Mouse (Mus musculus) frontal cortex, postnatal 14 days (tissue): Measurements from ENCODE around the gene Plppr1.

Experiments
- DNase-seq, 2 experiments: peaks; one replicate each; pipeline ENCODE4 v3.0.0; 2022; ENCODE audit warnings: low spot score in 2 of 2

Gene Plppr1

GRCm38 (mm10) chr4:49118842-49119241 lies 59.8 kb downstream of the Plppr1 start:
- DNase-seq, result no peak

GRCm38 (mm10) chr4:49144798-49145197 lies 85.7 kb downstream of the Plppr1 start:
- no peak for DNase-seq

DNA sequence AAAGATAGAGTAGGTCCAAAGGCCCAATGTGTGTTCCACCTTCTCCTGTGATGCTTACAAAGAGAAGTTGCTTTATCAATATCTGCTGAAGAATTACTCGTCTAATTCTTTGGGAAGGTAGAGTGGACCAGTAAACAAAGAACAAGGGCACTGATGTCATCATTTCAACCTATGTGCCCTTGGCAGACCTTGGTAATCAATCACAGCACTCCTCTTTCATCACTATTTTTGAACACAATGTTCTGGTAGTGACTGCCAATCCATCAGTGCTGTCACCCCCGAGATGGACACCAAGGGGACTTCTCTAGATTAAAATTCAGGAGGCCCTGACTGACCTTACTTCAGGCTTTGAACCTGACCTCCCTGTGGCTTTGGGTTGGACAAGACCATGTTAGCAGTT lies 89.7 kb downstream of the Plppr1 start:
- DNase-seq, result no peak

- DNase-seq, result no peak
These were observed 90.2 kb downstream of the Plppr1 start for GRCm38 (mm10) chr4:49149251-49149650.

- peak; percentile 17 to 44 for DNase-seq
These were observed 94.8 kb downstream of the Plppr1 start for GRCm38 (mm10) chr4:49153849-49154248.

GRCm38 (mm10) chr4:49156781-49157180 lies 97.7 kb downstream of the Plppr1 start:
- DNase-seq, result no peak

- no peak for DNase-seq
These were observed 104.2 kb downstream of the Plppr1 start for GRCm38 (mm10) chr4:49163285-49163684.

DNA sequence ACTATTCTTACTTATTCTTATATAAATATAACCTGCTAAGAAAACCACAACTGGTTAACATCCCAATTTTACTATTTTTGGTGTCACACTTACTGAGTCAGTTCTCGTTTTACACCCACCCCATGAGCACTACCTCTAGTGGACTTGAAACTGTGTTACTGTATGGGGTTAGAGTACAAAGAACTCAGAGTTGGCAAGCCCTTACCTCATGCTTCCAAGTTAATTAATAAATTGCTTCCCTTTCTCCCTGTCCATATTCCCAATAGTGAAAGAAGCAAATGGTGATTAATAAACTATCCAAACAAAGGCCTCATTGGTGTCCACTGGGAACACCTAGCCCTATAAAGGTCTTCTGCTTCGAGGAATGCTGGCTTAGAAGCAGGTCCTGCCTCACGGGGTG lies 107.3 kb downstream of the Plppr1 start:
- no peak for DNase-seq

DNA sequence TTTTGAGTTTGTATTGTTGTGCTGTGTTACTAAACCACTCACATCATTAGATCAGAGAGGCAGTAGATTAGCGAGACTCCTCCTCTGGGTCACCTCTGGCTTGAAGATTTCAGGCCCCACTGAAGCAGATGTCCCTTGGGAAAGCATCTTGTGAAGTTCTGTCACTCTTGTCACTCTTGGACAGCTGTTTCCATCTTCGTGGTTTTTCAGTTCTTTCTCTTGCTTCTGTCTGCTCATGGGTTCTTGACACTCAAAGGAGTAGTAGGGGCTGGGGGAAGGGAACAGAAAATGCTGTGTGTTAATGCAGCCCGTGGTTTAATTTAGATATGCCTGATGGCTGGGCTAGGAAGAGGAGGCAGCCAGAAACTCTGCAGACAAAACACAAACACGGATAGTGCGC lies 108.0 kb downstream of the Plppr1 start:
- no peak for DNase-seq

DNA sequence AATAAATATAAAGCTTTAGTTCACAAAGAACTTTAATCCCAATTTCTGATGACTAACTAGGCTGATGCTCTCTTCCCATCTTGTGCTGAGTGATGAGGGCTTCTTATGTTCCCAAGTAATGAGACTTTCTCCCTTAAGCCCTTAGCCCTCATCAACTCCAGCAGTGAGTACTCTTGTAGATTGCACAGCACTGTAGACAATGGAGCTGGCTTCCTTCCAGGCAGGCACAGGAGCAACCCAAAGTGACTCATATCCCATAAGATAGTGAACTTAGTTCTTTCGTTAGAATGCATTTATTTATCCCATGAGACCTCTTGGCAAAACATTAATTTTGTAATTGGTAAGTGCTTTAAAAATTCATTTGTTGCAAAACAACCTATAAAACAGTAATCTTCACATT lies 110.4 kb downstream of the Plppr1 start:
- no peak for DNase-seq

DNA sequence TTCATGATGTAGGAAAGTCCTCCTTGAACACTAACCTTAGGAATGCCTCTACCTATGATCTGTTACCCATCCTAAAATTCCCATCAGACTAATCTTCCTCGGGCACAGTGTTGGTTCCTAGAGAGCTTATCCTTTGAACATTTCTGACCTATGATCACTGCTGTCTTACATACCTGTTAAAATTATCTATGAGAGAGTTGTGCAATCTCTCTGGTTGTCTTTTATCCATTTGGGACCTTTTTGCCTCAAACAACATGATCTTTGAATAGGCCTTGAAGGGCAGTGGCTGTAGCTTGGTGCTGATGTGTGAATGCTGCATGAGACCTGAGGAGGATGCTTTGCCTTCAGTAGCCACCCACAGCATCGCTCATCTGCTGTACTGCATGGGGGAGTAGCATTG lies 119.0 kb downstream of the Plppr1 start:
- DNase-seq, result no peak

DNA sequence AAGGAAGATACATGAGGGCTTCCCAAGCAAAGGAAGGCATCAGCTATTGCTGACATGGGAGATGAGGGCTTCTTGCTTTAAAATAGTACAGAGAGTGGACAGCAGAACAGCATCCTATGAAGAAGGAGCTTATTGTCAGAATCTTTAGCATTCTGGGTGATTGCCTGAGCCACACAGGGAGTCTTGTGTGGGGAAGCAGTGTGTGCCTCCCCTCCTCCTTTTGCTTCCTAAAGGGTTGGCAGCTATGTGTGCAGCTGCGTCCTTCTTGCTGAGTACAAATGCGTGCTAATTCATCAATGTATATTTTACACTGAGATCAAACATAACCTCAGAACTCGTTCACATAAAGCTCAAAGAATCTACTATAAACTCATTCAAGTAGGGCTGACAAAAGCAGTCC lies 119.8 kb downstream of the Plppr1 start:
- DNase-seq, result no peak

- no peak for DNase-seq
These were observed 120.6 kb downstream of the Plppr1 start for GRCm38 (mm10) chr4:49179471-49180181.

- DNase-seq, result no peak
These were observed 131.0 kb downstream of the Plppr1 start for GRCm38 (mm10) chr4:49189991-49190526.

- DNase-seq, result no peak
These were observed 138.2 kb downstream of the Plppr1 start for GRCm38 (mm10) chr4:49197125-49197747.

- no peak for DNase-seq
These were observed 151.4 kb downstream of the Plppr1 start for GRCm38 (mm10) chr4:49210457-49210856.

GRCm38 (mm10) chr4:49211582-49211981 lies 152.5 kb downstream of the Plppr1 start:
- no peak for DNase-seq

- DNase-seq, result no peak
These were observed 153.8 kb downstream of the Plppr1 start for GRCm38 (mm10) chr4:49212616-49213544.

DNA sequence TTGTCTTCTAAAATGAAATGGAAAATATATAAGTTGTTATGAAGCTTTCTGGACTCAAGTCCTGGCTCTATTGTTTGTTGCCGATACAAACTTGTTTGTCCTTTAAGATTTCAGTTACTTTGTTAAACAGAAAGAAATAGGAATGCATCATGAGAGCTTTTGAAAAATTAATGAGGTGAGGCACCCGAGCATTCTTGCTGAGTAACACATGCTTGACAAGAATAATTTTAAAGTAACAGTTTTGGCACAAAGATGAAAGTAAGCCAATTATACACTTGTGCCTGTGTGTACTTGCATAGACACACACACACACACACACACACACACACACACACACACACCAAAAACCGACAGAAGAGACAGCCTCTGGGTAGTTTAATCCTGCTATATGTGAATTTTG lies 155.3 kb downstream of the Plppr1 start:
- DNase-seq, result no peak

DNA sequence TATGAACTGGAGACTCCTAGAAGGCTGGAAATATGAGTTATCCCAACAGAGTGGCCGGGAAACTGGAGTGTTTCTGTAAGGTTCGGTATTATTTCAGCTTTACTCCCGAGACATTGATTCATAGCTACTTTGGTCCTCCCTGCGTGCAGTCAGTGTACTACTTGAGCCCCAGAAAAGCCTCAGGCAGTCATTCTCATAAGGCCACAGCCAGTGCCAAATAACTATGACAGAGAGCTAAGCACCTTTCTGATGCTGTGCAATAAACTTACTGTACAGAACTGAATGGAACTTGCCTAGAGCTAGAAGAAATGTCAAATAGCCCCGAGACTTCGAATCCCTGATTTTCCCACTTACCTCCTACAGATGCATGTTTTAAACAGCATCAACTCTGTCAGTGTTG lies 164.4 kb downstream of the Plppr1 start:
- DNase-seq, result no peak

GRCm38 (mm10) chr4:49225021-49225420 lies 165.9 kb downstream of the Plppr1 start:
- no peak for DNase-seq
